Mouse (Mus musculus): ENCODE results near the gene Atp6ap1l. TPM values are rescaled to one million over a fixed set of nuclear protein-coding genes. Genes with fewer than 3 reads are reported as not detected.
"Not testable (repeated sequence)": the region's sequence is repeated elsewhere in the genome, so short reads cannot be mapped to it uniquely, and the experiment has no call there.

Gene Atp6ap1l
- polyA plus RNA-seq (2014; fragmentation: Nextera tagmentation; extraction: Ambion mirVana): 0.76 and 0.98 TPM in 2 replicates

DNA sequence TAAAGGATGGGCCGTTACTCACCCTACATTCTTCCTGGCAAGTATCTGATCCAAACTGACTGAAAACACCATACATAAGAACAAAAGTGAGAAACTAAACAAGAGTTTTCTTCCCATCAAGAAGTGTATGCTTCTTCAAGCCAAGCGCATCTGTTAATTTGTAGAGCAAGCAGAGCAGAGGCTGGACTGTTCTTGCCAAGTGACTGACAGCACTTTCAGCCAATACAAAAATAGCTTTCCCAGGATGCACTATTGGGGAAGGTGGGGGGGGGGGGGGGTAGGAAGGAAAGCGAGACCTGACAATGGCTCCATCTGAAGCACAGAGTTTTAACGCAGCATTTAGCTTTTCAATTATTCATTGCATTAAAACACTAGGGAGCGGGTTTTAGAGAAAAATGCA, at the start of gene Atp6ap1l:
Gene Atp6ap1l (minus strand): TSS at position 180 of the 400 bp plus-strand sequence.
- Histone ChIP-seq H3K9ac (no peak within 1 kb of the TSS), H3K36me3 (replicated peaks; ENCODE audit: control insufficient read depth, insufficient read depth) (no peaks in the 10 kb centered on the region), H3K27me3 (ENCODE audit: control insufficient read depth, insufficient read depth, low read length) (no peaks in the 10 kb centered on the region), H3K9me3 (ENCODE audit: control insufficient read depth, low read length) (no peaks in the 10 kb centered on the region), H3K27ac (no peak within 1 kb of the TSS), H3K4me3 (replicated peaks; ENCODE audit: low read length) (no peak within 1 kb of the TSS), H3K4me1 (replicated peaks; ENCODE audit: control insufficient read depth, insufficient read depth, low read length) (no peaks in the 10 kb centered on the region), H3K4me2 (replicated peaks) (no peak within 1 kb of the TSS)
- WGBS: 86% methylated on average over 5 of the region's 5 CpGs
- ATAC-seq (ENCODE audit: low FRiP score): no peak
- no peak for DNase-seq (ENCODE audit: low spot score)

DNA sequence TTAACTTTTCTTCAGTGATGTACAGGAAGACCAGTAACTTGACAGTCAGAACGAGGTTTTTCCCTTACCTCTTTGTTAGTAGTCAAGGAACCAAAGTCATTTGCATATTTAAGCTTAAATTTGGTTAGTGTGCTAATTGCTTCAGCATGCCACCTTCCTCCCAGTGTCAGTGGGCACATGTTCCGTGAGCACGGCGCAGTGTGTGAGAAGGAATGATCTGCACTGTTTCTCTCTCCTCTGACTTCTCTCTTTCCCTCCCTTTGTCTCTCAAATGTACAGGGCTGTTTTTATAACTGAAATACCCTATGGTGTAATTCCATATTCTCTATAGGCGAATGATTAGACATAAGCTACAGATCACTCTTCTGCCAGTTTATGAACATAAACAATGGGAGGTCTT, 34.4 kb upstream of the Atp6ap1l start:
- no peak for DNase-seq (ENCODE audit: low spot score)

DNA sequence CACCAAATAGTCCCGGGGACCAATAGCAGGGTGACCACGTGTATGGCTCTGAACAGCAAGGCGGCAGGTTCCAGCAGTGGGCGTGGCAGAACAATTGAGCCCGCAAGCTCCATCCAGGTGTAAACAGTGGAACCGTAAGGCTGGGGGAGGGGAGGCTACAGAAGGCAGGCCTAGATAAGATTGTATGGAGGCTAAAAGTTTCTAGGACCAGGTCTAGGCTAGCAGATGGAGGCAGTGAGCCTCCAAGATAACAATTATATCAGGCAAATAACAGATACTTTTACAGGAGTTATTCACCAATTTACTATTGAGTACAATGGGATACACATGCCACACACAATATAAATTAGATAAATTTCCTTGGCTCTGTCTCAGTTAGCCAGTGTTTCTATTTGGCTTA, 34.0 kb upstream of the Atp6ap1l start:
- Histone ChIP-seq H3K4me2 (replicated peaks) (no peak overlapping the region), H3K27ac (no peak overlapping the region), H3K9me3 (ENCODE audit: control insufficient read depth, low read length) (no peaks in the 10 kb centered on the region), H3K9ac (no peak overlapping the region), H3K4me1 (replicated peaks; ENCODE audit: control insufficient read depth, insufficient read depth, low read length) (no peaks in the 10 kb centered on the region), H3K36me3 (replicated peaks; ENCODE audit: control insufficient read depth, insufficient read depth) (no peaks in the 10 kb centered on the region), H3K27me3 (ENCODE audit: control insufficient read depth, insufficient read depth, low read length) (no peaks in the 10 kb centered on the region), H3K4me3 (replicated peaks; ENCODE audit: low read length) (no peak overlapping the region)
- no peak for DNase-seq (ENCODE audit: low spot score)
- ATAC-seq (ENCODE audit: low FRiP score): no peak
- WGBS: 68% methylated on average over 6 of the region's 6 CpGs

More for the DNA sequence above, 34.4 kb upstream of the Atp6ap1l start:
- Histone ChIP-seq H3K4me3 (replicated peaks; ENCODE audit: low read length) (no peak overlapping the region), H3K27ac (no peak overlapping the region), H3K4me2 (replicated peaks) (no peak overlapping the region), H3K9me3 (ENCODE audit: control insufficient read depth, low read length) (no peaks in the 10 kb centered on the region), H3K9ac (no peak overlapping the region), H3K27me3 (ENCODE audit: control insufficient read depth, insufficient read depth, low read length) (no peaks in the 10 kb centered on the region), H3K36me3 (replicated peaks; ENCODE audit: control insufficient read depth, insufficient read depth) (no peaks in the 10 kb centered on the region), H3K4me1 (replicated peaks; ENCODE audit: control insufficient read depth, insufficient read depth, low read length) (no peaks in the 10 kb centered on the region)
- ATAC-seq (ENCODE audit: low FRiP score): no peak
- 79% methylated on average over 5 of the region's 5 CpGs for WGBS

DNA sequence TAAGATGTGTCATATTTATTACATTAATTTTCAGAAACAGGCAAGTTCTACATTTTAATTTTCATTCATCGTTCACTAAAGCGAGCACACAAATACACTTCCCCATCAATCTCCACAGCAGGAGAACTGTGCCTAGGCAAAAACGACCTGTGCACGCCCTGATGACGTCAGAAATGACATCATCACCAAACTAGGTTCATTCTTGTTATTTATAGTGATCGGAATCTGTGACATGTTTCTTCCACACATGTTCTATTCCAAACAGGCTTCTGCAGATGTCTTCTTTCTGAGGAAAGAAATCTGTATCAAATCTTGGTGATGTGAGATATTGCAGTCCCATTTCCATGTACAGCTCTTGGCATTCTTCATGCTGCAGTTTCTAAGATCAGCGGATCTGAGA, 30.7 kb upstream of the Atp6ap1l start:
- H3K4me2 ChIP-seq (replicated peaks): no peak overlapping the region
- DNase-seq (ENCODE audit: low spot score) (no peak), ATAC-seq (ENCODE audit: low FRiP score) (no peak)
- no peaks in the 10 kb centered on the region for H3K27me3 ChIP-seq (ENCODE audit: control insufficient read depth, insufficient read depth, low read length)
- H3K36me3 ChIP-seq (replicated peaks; ENCODE audit: control insufficient read depth, insufficient read depth): no peaks in the 10 kb centered on the region
- 89% methylated on average over 7 of the region's 7 CpGs for WGBS
- no peaks in the 10 kb centered on the region for H3K4me1 ChIP-seq (replicated peaks; ENCODE audit: control insufficient read depth, insufficient read depth, low read length)
- no peak overlapping the region for H3K27ac ChIP-seq
- H3K4me3 ChIP-seq (replicated peaks; ENCODE audit: low read length): no peak overlapping the region
- H3K9me3 ChIP-seq (ENCODE audit: control insufficient read depth, low read length): no peaks in the 10 kb centered on the region
- no peak overlapping the region for H3K9ac ChIP-seq

DNA sequence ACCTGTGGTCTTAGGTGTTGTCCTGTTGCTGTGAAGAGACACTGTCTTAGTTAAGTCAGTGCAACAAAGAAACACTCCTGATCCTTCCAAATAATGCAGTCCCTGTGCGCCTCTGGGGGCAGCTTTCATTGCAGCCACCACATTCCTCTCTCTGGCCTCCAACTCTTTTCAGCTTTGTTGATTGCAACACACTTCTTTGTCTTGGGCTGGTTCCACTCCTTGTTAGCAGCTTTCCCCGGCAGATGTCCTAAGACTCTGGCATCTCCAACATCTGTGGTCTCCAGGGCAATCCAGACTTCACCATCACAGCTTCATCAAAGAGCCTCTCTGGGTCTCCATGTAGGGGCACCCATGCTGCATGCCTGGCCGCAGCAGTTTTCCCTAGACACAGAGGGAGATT, 28.1 kb upstream of the Atp6ap1l start:
- H3K4me1 ChIP-seq (replicated peaks; ENCODE audit: control insufficient read depth, insufficient read depth, low read length): no peaks in the 10 kb centered on the region
- no peak for ATAC-seq (ENCODE audit: low FRiP score)
- H3K27ac ChIP-seq: no peak overlapping the region
- DNase-seq (ENCODE audit: low spot score): no peak
- no peak overlapping the region for H3K9ac ChIP-seq
- no peak overlapping the region for H3K4me2 ChIP-seq (replicated peaks)
- 65% methylated on average over 3 of the region's 3 CpGs for WGBS
- no peaks in the 10 kb centered on the region for H3K27me3 ChIP-seq (ENCODE audit: control insufficient read depth, insufficient read depth, low read length)
- no peaks in the 10 kb centered on the region for H3K9me3 ChIP-seq (ENCODE audit: control insufficient read depth, low read length)
- peaks cover 8% of the 10 kb centered on the region for H3K36me3 ChIP-seq (replicated peaks; ENCODE audit: control insufficient read depth, insufficient read depth)
- no peak overlapping the region for H3K4me3 ChIP-seq (replicated peaks; ENCODE audit: low read length)

DNA sequence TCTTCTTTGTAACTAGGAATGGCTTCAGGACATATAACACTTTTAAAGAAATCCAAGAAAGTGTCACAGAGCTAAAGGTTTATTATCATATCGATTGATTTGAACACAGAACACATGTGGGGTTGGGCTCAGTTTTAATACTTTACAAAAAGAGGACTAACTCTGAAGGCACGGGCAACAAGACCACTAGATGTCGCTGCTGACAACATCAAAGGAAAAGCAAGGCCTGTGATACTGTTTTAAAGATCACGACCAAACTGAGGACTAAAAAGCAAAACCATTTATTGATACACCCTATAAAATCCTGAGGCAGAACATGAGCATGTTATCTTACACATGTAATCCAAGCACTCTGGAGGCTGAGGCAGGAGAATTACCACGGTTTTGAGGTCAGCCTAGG, 24.7 kb upstream of the Atp6ap1l start:
- peak; percentile 43 for ATAC-seq (ENCODE audit: low FRiP score)
- H3K9me3 ChIP-seq (ENCODE audit: control insufficient read depth, low read length): no peaks in the 10 kb centered on the region
- H3K9ac ChIP-seq: no peak overlapping the region
- no peak overlapping the region for H3K4me2 ChIP-seq (replicated peaks)
- H3K4me1 ChIP-seq (replicated peaks; ENCODE audit: control insufficient read depth, insufficient read depth, low read length): no peaks in the 10 kb centered on the region
- H3K27me3 ChIP-seq (ENCODE audit: control insufficient read depth, insufficient read depth, low read length): no peaks in the 10 kb centered on the region
- no peak overlapping the region for H3K4me3 ChIP-seq (replicated peaks; ENCODE audit: low read length)
- DNase-seq (ENCODE audit: low spot score): peak; percentile 87
- peaks cover 40% of the 10 kb centered on the region for H3K36me3 ChIP-seq (replicated peaks; ENCODE audit: control insufficient read depth, insufficient read depth)
- 26% methylated on average over 5 of the region's 5 CpGs for WGBS
- H3K27ac ChIP-seq: no peak overlapping the region

DNA sequence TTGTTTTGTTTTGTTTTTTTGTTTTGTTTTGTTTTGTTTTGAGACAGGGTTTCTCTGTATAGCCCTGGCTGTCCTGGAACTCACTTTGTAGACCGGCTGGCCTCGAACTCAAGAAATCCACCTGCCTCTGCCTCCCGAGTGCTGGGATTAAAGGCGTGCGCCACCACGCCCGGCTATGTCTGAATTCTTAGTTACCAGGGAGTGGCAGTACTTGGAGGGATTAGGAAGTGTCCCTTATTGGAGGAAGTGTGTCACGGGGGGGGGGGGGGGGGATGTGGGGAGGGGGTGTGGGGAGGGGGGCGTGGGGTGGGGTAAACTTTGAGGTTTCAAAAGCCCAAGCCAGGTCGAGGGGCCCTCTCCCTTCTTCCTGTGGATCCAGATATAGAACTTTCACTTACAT, 23.1 kb upstream of the Atp6ap1l start:
- H3K36me3 ChIP-seq (replicated peaks; ENCODE audit: control insufficient read depth, insufficient read depth): peaks cover 45% of the 10 kb centered on the region
- not testable (repeated sequence) for DNase-seq (ENCODE audit: low spot score); H3K9ac ChIP-seq; H3K4me1 ChIP-seq (replicated peaks; ENCODE audit: control insufficient read depth, insufficient read depth, low read length); H3K27me3 ChIP-seq (ENCODE audit: control insufficient read depth, insufficient read depth, low read length); H3K4me2 ChIP-seq (replicated peaks); H3K9me3 ChIP-seq (ENCODE audit: control insufficient read depth, low read length); H3K27ac ChIP-seq; H3K4me3 ChIP-seq (replicated peaks; ENCODE audit: low read length); ATAC-seq (ENCODE audit: low FRiP score)
- WGBS: 88% methylated on average over 10 of the region's 10 CpGs

DNA sequence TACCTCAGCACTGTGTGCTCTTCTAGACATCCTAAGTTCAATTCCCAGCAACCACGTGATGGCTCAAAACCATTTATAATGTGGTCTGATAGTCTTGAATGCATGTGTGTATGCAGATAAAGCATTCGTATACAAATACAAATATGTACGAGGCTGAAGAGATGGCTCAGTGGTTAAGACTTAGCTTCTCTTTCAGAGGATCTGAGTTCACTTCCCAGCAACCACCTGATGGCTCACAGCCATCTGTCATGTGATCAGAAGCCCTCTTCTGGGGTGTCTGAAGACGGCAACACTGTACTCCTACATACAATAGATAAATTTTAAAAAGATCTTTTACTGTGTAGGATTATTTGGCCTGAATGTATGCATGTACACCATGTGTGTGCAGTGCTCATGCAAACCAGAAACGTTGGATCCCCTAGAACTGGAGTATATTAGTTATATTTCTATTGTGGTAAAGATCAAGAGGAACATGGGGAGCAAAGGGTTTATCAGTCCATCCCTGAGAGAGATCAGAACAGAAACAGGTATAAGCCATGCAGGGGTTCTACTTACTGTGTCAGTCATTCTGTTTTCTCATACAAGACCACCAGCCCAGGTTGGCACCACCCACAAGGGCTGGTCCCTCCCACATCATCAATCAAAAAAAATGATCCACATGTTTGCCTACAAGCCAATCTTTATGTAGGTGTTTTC, 21.9 kb upstream of the Atp6ap1l start:
- 78% methylated on average over 5 of the region's 5 CpGs for WGBS
- ATAC-seq (ENCODE audit: low FRiP score): no peak
- no peak overlapping the region for H3K27ac ChIP-seq

DNA sequence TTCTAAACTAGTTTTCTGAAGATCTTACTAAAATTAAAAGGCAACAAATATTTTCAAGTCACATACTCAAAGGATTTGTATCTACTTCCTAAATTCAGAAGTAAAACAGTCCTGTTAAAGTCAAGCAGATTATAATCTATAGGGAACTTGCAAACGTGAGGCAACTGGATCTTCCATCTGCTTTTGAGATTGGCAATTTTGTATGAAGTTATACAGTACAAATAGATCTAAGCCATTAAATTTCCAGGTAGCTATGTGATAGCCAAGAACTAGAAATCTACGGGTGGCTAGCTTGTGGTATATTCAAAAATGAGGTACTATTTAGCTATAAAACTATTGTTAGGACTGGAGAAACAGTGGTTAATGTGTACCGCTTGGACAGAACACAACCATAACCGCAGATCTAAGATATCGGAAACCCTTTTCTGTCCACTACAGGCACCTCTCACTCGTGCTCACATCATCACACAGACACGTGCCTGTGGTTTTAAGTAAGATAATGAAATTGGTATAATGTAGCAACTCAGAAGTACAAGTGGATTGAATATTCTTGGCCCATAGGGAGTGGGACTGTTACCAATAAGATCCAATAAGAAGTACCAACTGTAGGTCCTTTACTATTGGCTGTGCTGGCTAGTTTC, 21.1 kb upstream of the Atp6ap1l start:
- Histone ChIP-seq H3K4me2 (replicated peaks) (no peak overlapping the region), H3K36me3 (replicated peaks; ENCODE audit: control insufficient read depth, insufficient read depth) (peaks cover 45% of the 10 kb centered on the region), H3K27ac (no peak overlapping the region), H3K4me3 (replicated peaks; ENCODE audit: low read length) (no peak overlapping the region), H3K4me1 (replicated peaks; ENCODE audit: control insufficient read depth, insufficient read depth, low read length) (peaks cover 6% of the 10 kb centered on the region; the same call in 1 of the 2 replicates), H3K27me3 (ENCODE audit: control insufficient read depth, insufficient read depth, low read length) (no peaks in the 10 kb centered on the region), H3K9me3 (ENCODE audit: control insufficient read depth, low read length) (no peaks in the 10 kb centered on the region), H3K9ac (no peak overlapping the region)
- WGBS: 87% methylated on average over 7 of the region's 7 CpGs
- DNase-seq (ENCODE audit: low spot score) (no peak), ATAC-seq (ENCODE audit: low FRiP score) (no peak)

More for the DNA sequence above, 21.9 kb upstream of the Atp6ap1l start:
- Histone ChIP-seq H3K4me1 (replicated peaks; ENCODE audit: control insufficient read depth, insufficient read depth, low read length) (peaks cover 6% of the 10 kb centered on the region; the same call in 1 of the 2 replicates), H3K9ac (no peak overlapping the region), H3K4me2 (replicated peaks) (no peak overlapping the region), H3K27me3 (ENCODE audit: control insufficient read depth, insufficient read depth, low read length) (no peaks in the 10 kb centered on the region), H3K36me3 (replicated peaks; ENCODE audit: control insufficient read depth, insufficient read depth) (peaks cover 45% of the 10 kb centered on the region), H3K4me3 (replicated peaks; ENCODE audit: low read length) (no peak overlapping the region), H3K9me3 (ENCODE audit: control insufficient read depth, low read length) (no peaks in the 10 kb centered on the region)
- no peak for DNase-seq (ENCODE audit: low spot score)

Data from hindbrain, embryonic 14.5 days (tissue).